Mouse (Mus musculus) ES-E14 (cell line): ENCODE measurements at regions not wholly inside any gene's neighbourhood (a gene's known extent, or its start where the extent isn't known, plus 50 kb on each side); places are given as distances from the start of the nearest gene placed in this dataset.

Experiments
- CHD2 ChIP-seq: IDR thresholded peaks from 2 replicates; pipeline ENCODE4 v1.6.1; 2014; ENCODE audit warnings: mild to moderate bottlenecking, low read depth, low read length, inconsistent platforms
- HCFC1 ChIP-seq: IDR thresholded peaks from 2 replicates; pipeline ENCODE4 v1.6.1; 2012; ENCODE audit warnings: low read length, inconsistent platforms, borderline replicate concordance; ENCODE audit not compliant: insufficient read depth
- MAFK ChIP-seq: IDR thresholded peaks from 2 replicates; pipeline ENCODE4 v1.6.1; 2014; ENCODE audit warnings: mild to moderate bottlenecking, low read depth, low read length, inconsistent platforms; ENCODE audit not compliant: insufficient read depth
- ZC3H11A ChIP-seq: IDR thresholded peaks from 2 replicates; pipeline ENCODE4 v1.6.1; 2012; ENCODE audit warnings: low read depth, mild to moderate bottlenecking, inconsistent platforms, low read length, borderline replicate concordance
- ZNF384 ChIP-seq: IDR thresholded peaks from 2 replicates; pipeline ENCODE4 v1.6.1; 2012; ENCODE audit warnings: low read depth, low read length, inconsistent platforms

- TF ChIP-seq ZC3H11A (no peak), CHD2 (no peak), HCFC1 (no peak), ZNF384 (no peak), MAFK (no peak)
These were observed 687.0 kb upstream of the Kif18a start for GRCm38 (mm10) chr2:108593555-108593954.
